Mouse (Mus musculus) adrenal gland, adult 2 months (tissue): ENCODE results near the gene Asic2. TPM values are rescaled to one million over a fixed set of nuclear protein-coding genes. Genes with fewer than 3 reads are reported as not detected.

Experiments
- DNase-seq: peaks from one replicate; pipeline ENCODE4 v3.0.0; 2021
- polyA plus RNA-seq: library from polyadenylated mRNA; depleted of rRNA; stranded (reverse); fragments of >200 nt; gene quantifications from 2 replicates; pipeline ENCODE4 v1.2.3, GENCODE M21; 2012
- total RNA-seq, 2 experiments: library from RNA; stranded (reverse); gene quantifications; 2 replicates each; pipeline ENCODE4 v1.2.3; 2021

Asic2 gene
- total and polyA plus RNA-seq, 3 experiments, result 1.9 to 2.7 (median 2.1) TPM

DNA sequence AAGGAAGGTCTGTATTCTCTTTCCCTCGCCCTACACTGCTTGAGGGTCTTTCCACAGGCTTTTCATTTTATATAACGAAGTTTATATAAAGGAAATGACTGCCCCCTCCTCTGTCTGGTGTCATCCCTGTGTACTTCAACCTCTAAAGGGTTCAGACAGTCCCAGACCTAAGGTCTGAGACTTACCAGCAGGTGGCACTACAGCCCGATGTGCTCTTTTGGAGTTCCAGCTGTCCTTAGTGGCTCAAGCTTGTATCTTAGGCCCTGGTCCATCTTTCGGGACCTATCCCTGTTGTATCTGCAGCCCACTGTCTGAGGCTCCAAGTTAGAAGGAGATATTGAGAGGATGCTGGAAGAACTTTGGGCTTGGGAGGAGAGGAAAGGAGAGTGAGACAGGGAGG is 1061.8 kb downstream of the Asic2 start:
- DNase-seq, result peak; percentile 60

- DNase-seq, result no peak
Measured at GRCm38 (mm10) chr11:80904559-80904958, 1063.7 kb downstream of the Asic2 start.

- no peak for DNase-seq
Measured at GRCm38 (mm10) chr11:80903426-80903825, 1064.8 kb downstream of the Asic2 start.

DNA sequence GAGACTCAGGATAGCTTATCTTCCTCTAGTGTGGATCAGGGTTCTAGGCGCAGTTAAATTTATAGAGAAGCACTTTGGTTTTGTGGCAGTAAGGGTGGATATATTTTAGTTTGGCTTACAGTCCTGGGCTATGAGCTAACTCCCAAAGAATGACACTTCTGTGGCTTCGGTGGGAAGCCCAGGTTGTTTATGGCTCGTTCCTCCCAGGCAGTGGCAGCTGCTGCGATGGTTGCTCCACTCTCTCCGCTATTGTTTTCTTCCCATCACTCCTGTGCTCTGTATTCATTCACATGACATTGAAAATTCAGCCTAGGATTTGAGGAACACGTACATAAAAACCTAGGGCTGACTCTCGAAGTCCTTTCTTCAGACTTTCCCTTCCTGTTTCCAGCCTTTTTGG is 1065.6 kb downstream of the Asic2 start:
- no peak for DNase-seq

DNA sequence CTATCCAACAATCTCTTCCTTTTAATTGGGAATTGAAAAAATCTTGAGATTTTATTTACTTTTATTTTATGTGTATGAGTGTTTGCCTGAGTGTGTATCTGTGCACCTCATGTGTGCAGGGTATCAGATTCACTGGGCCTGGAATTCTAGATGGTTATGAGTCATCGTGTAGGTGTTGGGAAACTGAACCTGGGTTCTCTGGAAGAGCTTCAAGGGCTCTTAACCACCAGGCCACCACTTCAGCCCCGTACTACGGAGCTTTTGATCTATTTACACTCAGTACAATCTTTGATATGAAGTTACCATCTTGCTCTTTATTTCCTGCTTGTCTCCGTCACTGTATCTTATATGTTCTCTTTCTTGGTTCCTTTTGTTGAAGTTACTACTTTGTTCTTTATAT is 1067.7 kb downstream of the Asic2 start:
- no peak for DNase-seq

GRCm38 (mm10) chr11:80895853-80896252 is 1072.4 kb downstream of the Asic2 start:
- no peak for DNase-seq

DNA sequence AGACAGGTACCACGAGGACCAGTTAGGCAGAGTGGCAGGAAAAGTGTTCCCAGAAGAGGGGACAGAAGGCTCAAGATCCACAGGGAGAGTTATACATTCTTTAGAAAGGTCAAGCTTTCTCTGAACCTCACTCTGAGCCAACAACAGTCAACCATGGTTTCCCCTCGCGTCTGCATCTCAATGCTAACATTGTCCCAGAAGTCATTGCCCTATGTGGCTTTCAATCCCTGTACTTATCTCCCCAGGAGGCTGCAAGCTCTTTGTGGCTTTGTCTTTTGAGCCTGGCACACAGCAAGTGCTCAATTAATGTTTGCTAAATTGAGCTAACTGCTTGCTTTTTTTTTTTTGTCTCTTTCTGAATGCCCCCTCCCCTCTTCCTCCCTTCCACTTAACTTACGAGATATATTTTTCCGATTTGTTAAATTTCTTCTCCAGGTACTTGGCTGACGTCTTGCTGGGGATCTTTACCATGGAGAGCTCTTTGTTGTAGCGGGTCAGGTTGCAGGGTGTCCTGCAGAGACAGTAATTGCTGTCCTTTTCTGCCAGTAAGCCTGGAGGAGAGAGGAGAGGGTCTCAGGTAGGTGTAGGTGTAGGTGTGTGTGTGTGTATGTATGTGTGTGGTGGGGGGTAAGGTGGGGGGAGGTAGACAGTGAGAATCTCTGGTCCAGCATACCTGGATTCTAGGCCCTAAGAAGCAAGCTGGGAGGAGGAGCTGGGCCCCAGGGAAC is 1078.8 kb downstream of the Asic2 start:
- no peak for DNase-seq

GRCm38 (mm10) chr11:80887021-80887420 is 1081.2 kb downstream of the Asic2 start:
- DNase-seq, result no peak

- no peak for DNase-seq
Measured at GRCm38 (mm10) chr11:80886365-80886764, 1081.9 kb downstream of the Asic2 start.

DNA sequence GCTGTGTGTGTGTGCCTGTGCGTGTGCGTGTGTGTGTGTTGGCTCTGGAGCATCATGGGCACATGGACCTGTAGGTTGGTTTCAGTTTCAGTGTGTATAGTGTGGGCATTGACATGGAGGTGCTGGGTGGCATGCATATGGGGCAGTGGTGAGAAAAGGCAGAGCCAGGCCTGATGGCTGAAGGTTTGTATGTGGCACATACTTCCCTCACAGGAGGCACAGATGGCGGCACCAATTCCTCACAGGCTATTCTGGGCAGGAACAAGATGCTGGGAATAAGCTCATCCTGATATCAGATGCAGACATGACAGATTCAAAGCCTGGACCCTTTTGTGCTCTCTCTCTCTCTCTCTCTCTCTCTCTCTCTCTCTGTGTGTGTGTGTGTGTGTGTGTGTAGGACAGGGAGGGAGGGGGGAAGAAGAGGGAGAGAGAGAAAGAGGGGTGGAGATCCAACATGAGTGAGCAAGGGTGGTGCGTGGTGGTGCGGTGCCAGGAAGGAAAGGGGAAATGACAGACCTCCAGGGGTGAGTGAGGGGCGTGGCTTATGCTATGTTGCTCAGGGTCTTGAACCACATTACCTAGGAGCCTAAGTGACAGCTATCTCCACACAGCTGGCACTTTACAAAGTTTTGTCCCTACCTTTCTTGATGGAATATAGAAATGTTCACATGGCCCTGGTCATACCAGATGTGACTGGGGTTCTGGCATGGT is 1083.6 kb downstream of the Asic2 start:
- no peak for DNase-seq

GRCm38 (mm10) chr11:80882229-80882810 is 1085.9 kb downstream of the Asic2 start:
- DNase-seq, result no peak

DNA sequence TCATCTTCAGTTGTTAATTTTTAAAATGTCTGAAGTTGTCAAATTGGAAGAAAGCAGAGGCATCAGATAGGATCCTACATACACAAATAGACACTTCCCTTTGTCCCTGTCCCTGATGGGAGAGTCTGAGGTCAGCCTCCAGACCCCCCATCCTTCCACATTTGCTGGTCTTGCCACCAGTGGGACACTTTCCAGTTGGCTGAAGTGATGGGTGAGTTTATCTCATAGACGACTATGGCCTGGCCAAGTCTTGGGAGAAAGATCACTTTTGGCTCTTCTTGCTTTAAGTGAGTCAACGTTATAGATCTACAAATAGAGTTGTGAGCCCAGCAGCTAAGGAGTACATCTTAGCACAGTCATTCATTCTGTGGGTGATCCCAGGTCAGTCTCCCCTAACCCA is 1090.2 kb downstream of the Asic2 start:
- no peak for DNase-seq

DNA sequence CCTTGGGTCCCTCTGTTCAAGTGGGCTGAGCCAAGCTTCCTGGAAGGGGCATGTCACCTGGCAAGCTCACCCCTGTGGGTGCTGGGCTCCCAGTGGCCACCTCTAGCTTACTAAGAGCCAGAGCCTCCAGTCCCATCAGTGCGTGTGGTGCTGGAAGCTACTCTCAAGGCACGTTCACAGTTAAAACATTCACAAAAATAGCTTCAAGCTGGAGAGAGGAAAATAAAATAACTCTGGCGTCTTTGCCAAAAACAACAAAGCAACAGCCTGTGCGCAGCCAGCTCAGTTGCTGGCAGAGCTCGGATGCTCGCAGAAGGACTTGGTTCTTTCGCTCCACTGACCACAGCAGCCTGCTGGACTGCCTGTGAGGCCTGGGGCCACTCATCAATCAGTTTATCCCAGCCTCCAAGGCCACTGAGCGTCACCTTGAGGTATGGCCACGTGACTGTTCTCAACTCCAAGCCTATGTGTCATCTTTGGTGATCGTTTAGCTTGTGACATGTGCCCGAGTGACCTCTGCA is 1091.1 kb downstream of the Asic2 start:
- DNase-seq, result peak; percentile 93

GRCm38 (mm10) chr11:80872509-80873474 is 1095.5 kb downstream of the Asic2 start:
- peak; percentile 80 for DNase-seq

GRCm38 (mm10) chr11:80868039-80868438 is 1100.2 kb downstream of the Asic2 start:
- no peak for DNase-seq

DNA sequence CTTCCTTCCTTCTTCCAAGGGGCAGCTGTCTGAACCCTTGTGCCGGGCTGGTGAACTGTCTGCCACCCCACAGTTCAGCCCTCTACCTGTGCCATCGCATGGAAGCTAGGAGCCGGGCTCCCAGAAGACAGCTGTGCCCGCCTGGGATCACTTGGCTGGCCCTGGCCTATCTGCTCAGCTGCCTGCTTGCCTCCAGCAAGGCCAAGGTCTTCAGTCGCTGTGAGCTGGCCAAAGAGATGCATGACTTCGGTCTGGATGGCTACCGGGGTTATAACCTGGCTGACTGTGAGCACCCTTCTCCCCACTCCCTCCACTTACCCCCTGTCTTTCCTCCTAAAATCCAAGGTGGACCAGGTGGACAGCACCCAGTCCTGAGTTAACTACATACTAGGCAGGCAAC is 1105.3 kb downstream of the Asic2 start:
- peak; percentile 75 for DNase-seq

DNA sequence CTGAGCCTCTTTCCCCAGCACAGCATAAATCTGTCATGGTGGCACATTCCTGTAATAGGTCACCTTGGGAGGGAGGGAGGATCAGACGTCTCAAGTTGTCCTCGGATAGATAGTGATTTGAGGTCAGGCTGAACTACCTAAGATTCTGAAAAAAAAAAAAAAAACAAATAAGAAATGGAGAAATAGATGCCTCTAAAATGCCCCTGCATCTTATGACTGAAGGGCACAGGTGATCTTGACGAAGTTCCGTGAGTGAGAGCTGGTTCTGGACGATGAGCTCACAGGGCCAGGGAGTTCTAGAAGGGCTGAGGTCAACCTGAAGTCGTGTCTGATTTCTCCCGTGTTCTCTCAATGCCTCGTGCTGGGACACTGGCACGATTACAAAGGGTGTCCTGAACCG is 1110.2 kb downstream of the Asic2 start, which contains the start of gene Spaca3:
TSS of gene Spaca3 (plus strand) at position 301 of the 400 bp plus-strand sequence.
- no peak for DNase-seq

- DNase-seq, result no peak
Measured at GRCm38 (mm10) chr11:80856827-80857226, 1111.4 kb downstream of the Asic2 start.

- no peak for DNase-seq
Measured at GRCm38 (mm10) chr11:80854908-80855307, 1113.3 kb downstream of the Asic2 start.

DNA sequence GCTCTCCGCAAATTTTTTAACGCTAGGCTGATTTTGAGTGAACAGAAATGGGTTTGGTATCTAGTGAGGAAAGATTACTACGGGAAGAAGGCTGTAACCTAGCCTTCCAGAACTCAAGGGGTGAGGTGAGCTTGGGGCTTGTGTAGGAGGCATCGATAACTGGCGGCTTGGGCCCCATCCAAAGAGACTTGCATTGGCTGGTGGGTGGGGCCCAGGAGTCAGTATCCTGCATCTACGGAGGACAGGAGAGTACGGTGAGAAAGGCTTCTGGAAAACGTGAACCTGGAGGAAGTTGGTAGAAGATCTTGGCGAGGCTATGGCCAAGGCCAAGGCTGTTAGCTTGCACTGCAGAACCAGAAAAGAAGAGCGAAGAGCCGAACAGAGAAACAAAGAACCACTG is 1113.8 kb downstream of the Asic2 start:
- no peak for DNase-seq

GRCm38 (mm10) chr11:80853014-80853413 is 1115.2 kb downstream of the Asic2 start:
- no peak for DNase-seq

DNA sequence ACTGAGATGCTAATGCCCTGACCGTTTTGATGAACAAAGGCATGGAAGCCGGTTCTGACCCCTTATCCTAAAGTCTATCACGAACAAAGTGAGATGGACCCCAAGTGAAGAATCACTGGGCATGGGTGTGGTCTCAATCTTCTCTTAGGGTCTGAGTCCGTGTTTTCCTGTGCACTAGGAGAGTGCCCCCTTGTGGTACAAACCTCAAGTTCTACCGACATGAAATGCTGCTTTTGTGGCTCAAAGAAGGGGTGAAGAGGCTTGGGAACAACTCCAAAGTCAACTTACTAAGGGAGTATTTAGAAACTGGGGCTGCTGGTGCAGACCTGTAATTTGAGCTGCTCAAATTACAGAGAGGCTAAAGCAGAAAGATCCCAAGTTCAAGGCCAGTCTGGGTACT is 1116.4 kb downstream of the Asic2 start:
- DNase-seq, result no peak
